Mouse (Mus musculus) ES-E14 (cell line): ENCODE measurements at regions not wholly inside any gene's neighbourhood (a gene's known extent, or its start where the extent isn't known, plus 50 kb on each side); places are given as distances from the start of the nearest gene placed in this dataset.

Experiments used
- DNase-seq: peaks from one replicate; pipeline ENCODE4 v3.0.0-alpha.2; 2013; ENCODE audit warnings: low read depth, low spot score
- H3K27ac ChIP-seq: 2 replicates; pipeline ENCODE4 v1.5.1; 2012; ENCODE audit warnings: low read depth, mild to moderate bottlenecking, low read length, moderate library complexity, mixed read lengths; ENCODE audit not compliant: poor library complexity, insufficient read depth, severe bottlenecking
- H3K36me3 ChIP-seq: 2 replicates; pipeline ENCODE4 v1.6.1; 2012; ENCODE audit warnings: mild to moderate bottlenecking, low read length, moderate library complexity, mixed read lengths; ENCODE audit not compliant: control insufficient read depth, poor library complexity, insufficient read depth, severe bottlenecking
- H3K4me1 ChIP-seq, 2 experiments: fragments of 150-350 bp in 1 of 2; sonication (generic) in 1 of 2; 2 replicates each; pipeline ENCODE4 v1.6.1; 2012; ENCODE audit warnings: low read length in 2 of 2, mild to moderate bottlenecking in 1 of 2, mixed read lengths in 1 of 2; ENCODE audit not compliant: control insufficient read depth in 2 of 2, insufficient read depth in 2 of 2, poor library complexity in 1 of 2
- H3K4me3 ChIP-seq, 2 experiments: fragments of 150-350 bp in 1 of 2; sonication (generic) in 1 of 2; 2 replicates each; pipeline ENCODE4 v1.5.1; 2012; ENCODE audit warnings: low read length in 2 of 2, low read depth in 1 of 2, mild to moderate bottlenecking in 1 of 2, mixed read lengths in 1 of 2; ENCODE audit not compliant: insufficient read depth in 1 of 2, poor library complexity in 1 of 2, severe bottlenecking in 1 of 2
- H3K9ac ChIP-seq: 2 replicates; pipeline ENCODE4 v1.6.1; 2012; ENCODE audit warnings: low read depth, mild to moderate bottlenecking, low read length, mixed read lengths; ENCODE audit not compliant: poor library complexity, insufficient read depth, severe bottlenecking
- H3K9me3 ChIP-seq: fragments of 150-350 bp; sonication (generic); 2 replicates; pipeline ENCODE4 v1.6.1; 2012; ENCODE audit warnings: low read depth, mild to moderate bottlenecking, low read length; ENCODE audit not compliant: control insufficient read depth, insufficient read depth
- CHD2 ChIP-seq: IDR thresholded peaks from 2 replicates; pipeline ENCODE4 v1.6.1; 2014; ENCODE audit warnings: mild to moderate bottlenecking, low read depth, low read length, inconsistent platforms
- HCFC1 ChIP-seq: IDR thresholded peaks from 2 replicates; pipeline ENCODE4 v1.6.1; 2012; ENCODE audit warnings: low read length, inconsistent platforms, borderline replicate concordance; ENCODE audit not compliant: insufficient read depth
- MAFK ChIP-seq: IDR thresholded peaks from 2 replicates; pipeline ENCODE4 v1.6.1; 2014; ENCODE audit warnings: mild to moderate bottlenecking, low read depth, low read length, inconsistent platforms; ENCODE audit not compliant: insufficient read depth
- ZC3H11A ChIP-seq: IDR thresholded peaks from 2 replicates; pipeline ENCODE4 v1.6.1; 2012; ENCODE audit warnings: low read depth, mild to moderate bottlenecking, inconsistent platforms, low read length, borderline replicate concordance
- ZNF384 ChIP-seq: IDR thresholded peaks from 2 replicates; pipeline ENCODE4 v1.6.1; 2012; ENCODE audit warnings: low read depth, low read length, inconsistent platforms
- in situ Hi-C, 2 experiments: fragments of 600-800 bp; cut with MboI; formaldehyde crosslinking; loops; one replicate each; pipeline ENCODE4 v1.15.1; 2025; ENCODE audit warnings: low sequenced_read_pairs in 2 of 2, inconsistent platforms in 1 of 2; ENCODE audit not compliant: unreplicated experiment in 2 of 2

GRCm38 (mm10) chr2:81190831-81191230 is 573.8 kb downstream of the Nup35 start:
- no peak for DNase-seq

GRCm38 (mm10) chr2:81200541-81200940 is 583.5 kb downstream of the Nup35 start:
- Histone ChIP-seq H3K9ac (no peak overlapping the region), H3K36me3 (no peaks in the 10 kb centered on the region), H3K4me1 (no peaks in the 10 kb centered on the region), H3K9me3 (no peaks in the 10 kb centered on the region), H3K4me3 (no peak overlapping the region), H3K27ac (no peak overlapping the region)
- no peak for TF ChIP-seq ZC3H11A
- TF ChIP-seq CHD2: no peak
- no peak for TF ChIP-seq ZNF384
- no peak for TF ChIP-seq MAFK
- TF ChIP-seq HCFC1: no peak
- DNase-seq: no peak
- in situ Hi-C loops: no loop called here

More at GRCm38 (mm10) chr2:81190831-81191230, 573.8 kb downstream of the Nup35 start:
- in situ Hi-C loops: no loop called here
- TF ChIP-seq ZNF384: no peak
- TF ChIP-seq HCFC1: no peak
- no peak overlapping the region for H3K4me3 ChIP-seq
- H3K4me1 ChIP-seq: no peaks in the 10 kb centered on the region
- H3K9ac ChIP-seq: no peak overlapping the region
- no peaks in the 10 kb centered on the region for H3K36me3 ChIP-seq
- H3K27ac ChIP-seq: no peak overlapping the region
- no peaks in the 10 kb centered on the region for H3K9me3 ChIP-seq
